Mouse (Mus musculus): ENCODE data around the gene Prm1.
"Not testable (repeated sequence)": the region's sequence is repeated elsewhere in the genome, so short reads cannot be mapped to it uniquely, and the experiment has no call there.

Gene Prm1

DNA sequence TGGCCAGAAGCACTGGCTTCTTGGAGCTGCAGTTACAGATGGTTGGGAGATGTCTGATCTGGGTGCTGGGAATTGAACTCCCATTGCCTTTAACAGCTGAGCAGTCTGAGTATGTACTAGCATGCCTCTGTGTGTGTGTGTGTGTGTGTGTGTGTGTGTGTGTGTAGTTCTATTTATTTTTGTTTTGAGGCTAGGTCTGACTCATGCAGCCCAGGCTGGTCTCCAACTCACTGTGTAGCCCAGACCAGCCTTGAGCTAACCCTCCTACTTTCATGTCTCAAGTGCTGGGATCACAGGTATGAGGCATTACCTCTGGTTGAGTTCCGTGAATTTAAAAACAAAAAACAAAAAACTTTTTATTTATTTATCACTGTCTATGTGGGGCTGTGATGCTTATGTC, 18.9 kb upstream of the Prm1 start:
- DNase-seq (ENCODE audit: low spot score) = no peak

DNA sequence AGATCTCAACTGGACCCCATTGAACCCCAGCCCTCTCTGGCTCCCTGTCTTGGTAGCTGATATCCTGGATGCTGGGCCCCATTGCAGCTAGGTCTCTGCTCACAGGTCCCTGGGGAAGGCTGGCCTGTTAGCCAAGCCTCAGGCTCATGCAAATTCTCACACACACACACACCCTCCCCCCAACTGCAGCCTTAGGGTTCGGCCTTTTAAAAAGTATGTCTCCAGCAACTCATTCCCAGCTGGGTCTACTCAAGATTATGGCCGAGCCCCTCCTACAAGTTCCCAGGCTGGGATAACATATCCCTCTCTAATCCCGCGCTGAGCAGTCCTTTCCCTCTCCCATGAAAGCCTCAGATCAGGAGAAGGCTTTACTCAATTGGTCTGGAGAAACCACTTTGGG, 15.7 kb upstream of the Prm1 start:
- DNase-seq (ENCODE audit: low spot score) = no peak

DNA sequence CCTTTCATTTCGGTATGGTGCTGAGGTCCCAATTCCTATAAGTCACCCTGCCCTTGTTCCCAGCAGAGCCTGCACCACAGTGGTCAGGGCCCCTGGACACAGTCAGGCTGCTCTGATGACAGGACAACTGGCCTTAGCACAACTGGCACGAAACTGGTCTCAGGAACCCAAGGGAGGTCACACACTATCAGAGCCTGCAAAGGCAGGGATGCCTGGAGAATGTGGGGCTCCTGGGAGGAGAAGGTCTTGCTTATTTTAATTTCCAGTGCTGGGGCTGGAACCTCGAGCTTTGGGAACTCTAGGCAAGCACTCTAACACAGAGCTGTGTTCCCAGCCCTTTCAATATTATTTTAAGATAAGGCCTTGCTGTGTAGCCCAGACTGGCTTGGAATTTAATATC, 14.3 kb upstream of the Prm1 start:
- DNase-seq (ENCODE audit: low spot score) = no peak

DNA sequence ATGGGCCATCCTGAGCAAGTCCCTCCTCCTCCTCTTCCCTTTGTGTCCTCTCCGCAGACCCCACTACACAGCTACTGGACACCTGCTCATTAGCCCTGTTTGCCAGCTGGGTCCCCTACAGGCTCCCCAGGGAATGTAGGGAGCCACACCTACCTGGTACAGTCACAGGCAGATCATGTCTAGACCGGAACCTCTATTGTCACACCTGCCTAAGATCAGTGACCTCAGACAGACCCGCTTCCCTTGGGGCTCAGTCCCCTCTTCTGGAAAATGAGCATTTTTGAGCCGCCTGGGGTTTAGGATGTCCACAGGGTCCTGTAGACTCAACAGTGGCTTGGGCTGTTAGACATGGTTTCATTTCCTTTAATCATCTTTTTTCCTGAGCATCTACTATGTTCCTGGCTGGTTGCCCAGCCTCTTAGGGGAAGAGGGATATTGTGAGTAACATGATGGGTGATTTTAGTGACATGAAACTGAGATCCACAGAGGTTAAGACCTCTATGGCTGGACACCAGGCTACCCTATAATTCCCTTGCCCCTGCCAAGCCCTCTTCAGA, 13.0 kb upstream of the Prm1 start:
- no peak for DNase-seq (ENCODE audit: low spot score)

DNA sequence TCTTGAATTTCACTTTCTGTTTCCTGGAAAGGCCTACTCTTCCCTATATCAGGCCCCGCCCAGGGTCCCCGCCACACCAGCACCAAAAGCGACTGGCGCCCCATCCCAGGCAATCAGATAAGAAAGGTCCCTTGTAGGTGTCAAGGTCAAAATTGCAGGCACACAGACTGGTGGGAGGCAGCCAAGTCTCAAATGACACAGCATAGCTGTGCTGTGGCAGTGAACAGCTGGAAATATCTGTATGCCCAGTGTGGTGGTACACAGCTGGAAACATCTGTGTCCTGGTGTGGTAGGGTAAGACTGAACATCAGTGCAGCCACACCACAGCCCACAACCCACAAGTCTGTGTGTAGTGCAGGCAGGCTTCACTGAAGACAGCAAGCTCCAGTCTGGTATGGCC, 9.2 kb upstream of the Prm1 start:
- DNase-seq (ENCODE audit: low spot score) = peak; percentile 34

DNA sequence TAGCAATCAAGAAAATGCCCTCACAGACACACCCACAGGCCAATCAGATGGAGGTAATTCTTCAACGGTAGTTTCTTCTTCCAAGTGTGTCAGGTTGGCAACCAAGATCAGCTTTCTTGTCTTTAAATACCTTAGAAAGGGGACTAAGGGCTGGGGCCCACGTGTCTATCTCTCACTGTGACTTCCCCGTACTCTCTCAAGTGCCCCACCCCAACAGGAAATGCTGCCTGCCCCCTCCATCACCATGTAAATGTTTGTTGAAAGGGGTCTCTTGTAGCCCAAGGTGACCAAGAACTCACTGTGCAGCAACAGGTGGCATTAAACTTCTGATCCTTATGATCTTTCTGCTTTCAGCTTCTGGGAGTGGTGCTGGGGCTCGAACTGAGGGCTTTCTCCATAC, 8.1 kb upstream of the Prm1 start:
- DNase-seq (ENCODE audit: low spot score) = no peak

DNA sequence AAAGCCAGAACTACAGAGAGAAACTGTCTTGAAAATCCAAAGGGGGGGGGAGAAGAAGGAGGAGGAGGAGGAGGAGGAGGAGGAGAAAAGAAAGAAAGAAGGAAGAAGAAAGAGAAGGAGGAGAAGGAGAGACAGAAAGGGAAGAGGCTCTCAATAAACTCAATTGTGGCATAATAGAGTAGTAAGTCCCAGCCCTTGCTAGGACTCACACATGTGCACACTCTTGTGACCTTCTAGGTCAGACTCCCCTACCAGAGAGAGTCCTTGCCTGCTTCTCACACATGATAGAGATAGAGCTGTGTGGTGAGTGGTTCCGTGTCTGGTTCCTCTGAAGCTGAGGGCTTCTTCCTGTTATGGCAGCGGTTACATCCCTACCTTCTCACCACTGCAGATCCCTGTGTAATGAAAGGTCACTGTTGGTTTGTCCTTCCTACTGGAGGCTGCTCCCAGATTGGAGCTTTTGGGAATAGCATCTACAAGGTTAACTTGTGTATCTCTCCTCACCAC, 7.3 kb upstream of the Prm1 start, which contains the start of gene Gm11172:
Gm11172 (plus strand) TSS at position 51 of the 507 bp plus-strand sequence.
- DNase-seq (ENCODE audit: low spot score) = no peak

DNA sequence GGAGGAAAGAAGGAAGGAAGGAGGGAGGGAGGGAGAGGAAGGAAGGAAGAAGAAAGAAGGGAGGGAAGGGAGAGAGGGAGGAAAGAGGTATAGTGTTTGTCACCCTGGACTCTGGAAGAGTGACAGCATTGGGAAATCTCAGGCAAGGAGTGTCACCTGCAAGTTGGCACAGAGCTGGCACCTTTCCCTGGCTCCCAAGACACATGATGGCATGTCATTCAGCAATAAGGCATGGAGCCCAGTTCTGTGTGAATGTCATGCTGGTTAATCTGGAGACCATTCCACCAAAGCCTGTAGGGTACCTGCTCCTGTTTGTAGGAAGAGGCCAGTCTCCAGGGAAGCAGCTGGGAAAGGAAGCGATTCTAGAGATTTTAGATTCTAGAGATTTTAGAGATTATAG, 4.7 kb upstream of the Prm1 start:
- no peak for DNase-seq (ENCODE audit: low spot score)

DNA sequence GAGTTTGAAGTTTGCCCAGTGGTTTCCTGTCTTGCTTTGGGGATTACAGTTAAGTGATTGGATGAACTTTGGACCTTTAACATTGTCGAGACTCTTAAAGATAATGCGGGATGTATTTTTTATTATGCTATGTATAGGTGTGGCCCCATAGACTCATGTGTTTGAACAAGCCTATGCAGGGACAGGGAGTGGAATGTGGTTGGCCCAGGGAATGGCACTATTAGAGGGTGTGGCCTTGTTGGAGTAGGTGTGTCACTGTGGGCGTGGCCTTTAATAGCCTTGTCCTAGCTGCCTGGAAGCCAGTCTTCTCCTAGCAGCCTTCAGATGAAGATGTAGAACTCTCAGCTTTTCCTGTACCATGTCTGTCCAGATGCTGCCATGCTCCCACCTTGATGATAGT, 3.2 kb downstream of the Prm1 start:
- not testable (repeated sequence) for DNase-seq (ENCODE audit: low spot score)

DNA sequence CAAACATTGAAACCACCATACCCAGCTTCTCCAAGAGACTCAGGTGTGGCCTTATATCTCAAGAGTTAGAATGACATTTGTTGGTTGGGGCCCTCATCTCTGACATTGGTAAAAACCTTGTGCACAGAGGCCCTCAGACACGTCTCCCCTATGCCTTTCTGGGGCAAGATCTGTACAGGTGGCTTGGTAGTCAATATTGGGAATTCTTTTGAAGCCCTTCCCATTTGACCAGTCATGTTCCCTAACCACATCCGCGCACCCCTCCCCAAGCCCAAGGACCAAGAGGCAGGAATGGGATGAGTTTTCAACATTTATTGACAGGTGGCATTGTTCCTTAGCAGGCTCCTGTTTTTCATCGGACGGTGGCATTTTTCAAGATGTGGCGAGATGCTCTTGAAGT, 9.6 kb downstream of the Prm1 start, which contains the start of gene Prm2:
Prm2 (minus strand) TSS at position 101 of the 400 bp plus-strand sequence.
- DNase-seq (ENCODE audit: low spot score) = no peak

DNA sequence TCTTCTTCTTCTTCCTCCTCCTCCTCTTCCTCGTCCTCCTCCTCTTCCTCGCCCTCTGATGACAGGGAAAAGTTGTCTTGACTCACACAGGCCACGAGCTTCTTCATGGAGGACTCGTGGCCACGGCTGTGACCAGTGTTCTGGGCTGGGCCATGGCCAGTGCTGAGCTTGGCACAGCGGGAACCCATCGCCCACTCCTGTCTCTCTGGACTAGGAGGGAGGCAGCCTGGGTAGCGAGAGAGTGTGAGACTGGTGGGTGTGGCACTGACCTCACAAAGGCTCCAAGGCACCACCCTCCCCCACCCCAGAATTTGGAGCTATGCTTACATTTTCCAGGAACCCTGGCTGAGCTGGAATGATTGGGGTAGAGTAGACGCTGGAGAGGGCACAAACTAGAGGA, 14.9 kb downstream of the Prm1 start, which contains the start of gene Prm3:
Prm3 (minus strand) TSS at position 213 of the 400 bp plus-strand sequence.
- DNase-seq (ENCODE audit: low spot score) = no peak

DNA sequence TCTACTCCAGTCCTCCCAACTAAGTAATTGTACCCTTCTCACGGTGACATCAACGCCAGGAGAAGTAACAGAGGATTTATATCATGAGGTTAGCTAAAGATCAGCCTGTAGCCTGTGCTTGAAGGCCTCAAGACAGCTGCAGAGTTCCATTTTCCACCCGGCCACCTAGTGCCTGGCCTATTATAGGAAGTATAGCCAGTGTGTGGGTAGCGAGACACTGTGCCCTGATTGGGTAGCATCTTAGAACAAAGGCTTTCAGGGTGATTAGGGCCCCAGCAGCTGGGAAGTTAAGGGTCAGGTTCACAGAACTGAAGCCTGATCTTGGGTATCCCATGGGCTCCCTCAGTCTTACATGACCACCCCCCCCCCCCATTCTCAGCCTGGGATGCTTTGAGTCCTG, 16.8 kb downstream of the Prm1 start:
- DNase-seq (ENCODE audit: low spot score) = no peak

DNA sequence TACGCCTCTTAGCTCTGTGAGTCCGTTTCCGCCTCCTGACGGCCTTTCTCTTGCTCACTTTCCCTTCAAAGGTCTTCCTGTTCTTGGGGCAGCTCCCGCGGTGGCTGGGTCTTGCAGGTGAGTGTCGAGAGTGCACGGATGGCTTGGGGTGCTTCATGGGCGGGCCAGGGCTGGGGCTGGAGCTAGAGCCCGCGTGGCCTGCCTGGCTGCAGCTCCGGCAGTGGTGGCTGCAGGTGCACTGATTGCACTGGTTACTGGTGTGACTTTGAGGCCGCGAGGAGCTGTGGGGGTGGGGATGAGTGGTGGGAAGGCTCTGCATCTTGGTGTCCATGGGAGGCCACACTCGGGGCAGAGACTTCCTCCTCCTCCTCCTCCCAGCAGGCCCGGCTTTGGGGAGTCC, 17.4 kb downstream of the Prm1 start, which contains the start of gene Tnp2:
Tnp2 (minus strand) TSS at position 390 of the 400 bp plus-strand sequence.
- peak; percentile 45 for DNase-seq (ENCODE audit: low spot score)

DNA sequence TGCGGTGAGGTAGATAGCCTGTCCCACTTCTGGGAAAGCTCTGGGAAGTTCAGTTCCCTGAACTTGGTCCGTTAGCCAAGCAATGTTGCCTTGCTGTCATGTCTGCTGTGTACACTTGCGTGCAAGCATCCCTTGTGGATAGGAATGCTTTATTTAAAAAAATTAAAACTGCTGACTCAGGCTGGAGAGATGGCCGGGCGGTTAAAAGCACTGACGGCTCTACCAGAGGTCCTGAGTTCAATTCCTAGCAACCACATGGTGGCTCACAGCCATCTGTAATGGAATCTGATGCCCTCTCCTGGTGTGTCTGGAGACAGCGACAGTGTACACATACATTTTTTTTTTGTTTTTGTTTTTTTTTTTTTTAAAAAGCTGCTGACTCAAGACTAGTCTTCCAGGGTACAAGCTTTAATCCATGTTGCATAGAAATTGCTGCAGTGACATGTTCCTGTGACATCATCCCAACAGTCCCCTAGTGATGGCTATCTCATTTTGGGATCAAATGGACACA, 18.0 kb downstream of the Prm1 start:
- DNase-seq (ENCODE audit: low spot score) = no peak

DNA sequence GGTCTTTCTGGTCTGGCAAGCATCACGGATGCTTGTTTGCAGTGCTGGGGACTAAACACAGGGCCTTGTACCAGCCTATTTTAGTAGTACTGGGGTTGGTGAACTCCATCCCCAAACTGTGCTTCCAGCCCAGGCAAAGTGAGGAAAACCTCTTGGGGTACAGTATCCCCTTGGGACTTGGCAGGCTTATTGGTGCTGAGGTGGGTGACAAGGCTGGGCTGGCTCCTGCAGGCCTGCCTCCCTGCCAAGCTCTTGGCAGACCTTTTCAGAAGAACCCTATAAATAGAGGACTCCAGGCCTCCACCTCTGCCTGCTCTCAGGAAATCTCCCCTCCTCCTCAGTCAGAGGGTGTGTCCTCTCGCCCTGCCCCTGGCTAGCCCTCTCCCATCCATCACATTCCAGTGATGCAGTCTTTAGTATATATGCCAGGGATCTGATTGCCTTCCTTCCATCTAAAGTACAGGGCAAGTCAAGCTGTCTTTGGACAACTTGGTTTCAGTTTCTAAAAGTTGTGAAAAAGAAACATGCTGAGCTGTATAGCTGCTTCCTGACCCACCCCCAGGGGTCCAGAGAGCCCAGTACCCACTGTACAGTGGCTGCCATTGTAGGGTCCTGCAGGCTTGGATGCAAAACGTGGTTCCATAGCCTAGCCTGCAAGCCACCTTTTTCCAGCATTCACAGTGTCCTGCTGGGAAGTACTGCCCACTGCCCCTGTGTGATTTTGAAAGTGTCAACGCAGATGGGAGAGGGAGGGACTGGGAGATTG, 18.7 kb downstream of the Prm1 start:
- no peak for DNase-seq (ENCODE audit: low spot score)

DNA sequence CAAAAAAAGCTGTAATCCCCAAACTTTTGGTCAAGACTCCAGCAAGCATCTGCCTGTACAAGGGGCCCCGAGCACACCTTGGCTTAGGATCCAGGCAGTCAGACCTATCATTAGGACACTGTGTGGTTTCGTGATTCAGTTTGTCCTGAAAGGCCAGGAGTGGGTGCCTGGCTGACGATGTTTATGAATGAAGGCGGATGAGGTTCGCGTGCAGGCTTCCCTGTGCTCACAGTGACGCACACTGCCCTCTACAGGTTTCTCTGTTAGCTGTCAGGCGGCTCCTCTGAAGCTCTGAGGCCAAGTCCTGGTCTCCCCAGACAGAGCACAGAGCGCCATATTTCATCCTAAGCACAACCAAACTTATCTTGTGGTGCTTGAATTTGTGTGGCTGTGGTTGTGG, 19.4 kb downstream of the Prm1 start:
- DNase-seq (ENCODE audit: low spot score) = peak; percentile 87

DNA sequence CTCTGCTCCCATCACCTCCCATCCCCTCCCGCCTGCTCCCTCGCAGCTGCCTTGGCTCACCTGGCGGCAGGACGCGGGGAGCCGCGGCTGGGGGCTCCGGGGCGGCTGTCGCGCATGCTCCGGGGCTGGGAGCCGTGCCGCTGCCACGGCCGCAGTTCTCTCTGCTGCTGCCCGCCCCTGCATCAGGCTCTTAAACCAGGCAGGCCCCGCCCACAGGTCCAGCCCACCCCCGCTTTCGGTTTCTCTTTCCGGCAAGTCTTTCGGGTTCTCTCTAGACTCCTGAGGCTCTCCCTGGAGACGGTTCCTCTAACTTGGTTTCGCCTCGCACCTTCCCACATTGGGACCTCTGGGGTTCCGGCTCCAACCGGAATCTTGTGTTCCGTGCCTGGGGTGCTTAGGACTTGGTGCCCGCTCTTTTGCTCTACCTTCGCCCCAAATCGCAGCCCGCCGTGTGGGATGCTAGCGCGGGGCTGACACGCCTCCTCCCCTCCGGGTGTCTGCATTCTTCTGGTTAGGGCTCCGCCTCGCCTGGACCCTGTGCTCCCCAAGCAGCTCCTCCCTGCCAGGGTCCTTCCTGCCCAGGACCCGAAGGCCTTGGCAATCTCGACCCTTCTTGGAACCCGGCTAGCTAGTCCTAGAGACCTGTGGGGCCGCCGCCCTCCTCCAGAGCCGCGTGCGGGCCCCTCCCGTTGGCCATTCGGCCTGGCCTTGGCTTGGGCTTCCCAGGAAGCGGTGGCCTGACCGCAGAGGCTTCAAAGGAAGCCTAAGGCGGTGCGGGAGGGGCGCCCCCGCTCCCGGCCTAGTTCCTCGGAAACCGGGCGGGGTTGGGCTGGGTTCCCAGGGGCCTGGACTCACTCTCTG, 20.0 kb downstream of the Prm1 start, which contains the start of gene Socs1:
Socs1 (minus strand) TSS at position 166 of the 861 bp plus-strand sequence.
- peak; percentile 95 for DNase-seq (ENCODE audit: low spot score)

DNA sequence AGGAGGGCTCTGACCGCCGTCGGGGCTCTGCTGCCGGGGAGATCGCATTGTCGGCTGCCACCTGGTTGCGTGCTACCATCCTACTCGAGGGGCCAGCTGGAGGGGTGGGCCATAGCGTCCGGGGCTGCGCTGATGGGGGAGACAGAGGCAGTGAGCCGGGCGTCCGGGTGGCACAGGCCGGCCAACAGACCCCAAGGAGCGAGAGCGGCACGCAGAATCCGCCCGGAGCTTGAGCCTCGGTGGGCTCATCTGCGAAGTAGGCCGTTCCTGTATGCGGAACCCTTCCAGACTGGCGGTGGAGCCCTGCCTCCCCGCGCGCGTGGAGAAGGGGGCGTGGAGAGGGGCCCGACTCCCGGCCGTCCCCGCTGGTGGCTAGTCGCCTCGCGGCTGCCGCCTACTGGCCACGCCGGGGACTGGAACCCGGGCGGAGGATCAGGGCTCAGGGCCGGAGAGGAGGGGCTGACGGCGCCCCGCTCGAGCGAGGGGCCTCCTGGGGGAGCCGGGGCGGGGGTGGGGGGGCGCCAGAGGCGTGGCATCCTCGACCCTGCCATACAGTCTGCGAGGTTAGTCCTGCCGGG, 20.8 kb downstream of the Prm1 start:
- peak; percentile 97 for DNase-seq (ENCODE audit: low spot score)

DNA sequence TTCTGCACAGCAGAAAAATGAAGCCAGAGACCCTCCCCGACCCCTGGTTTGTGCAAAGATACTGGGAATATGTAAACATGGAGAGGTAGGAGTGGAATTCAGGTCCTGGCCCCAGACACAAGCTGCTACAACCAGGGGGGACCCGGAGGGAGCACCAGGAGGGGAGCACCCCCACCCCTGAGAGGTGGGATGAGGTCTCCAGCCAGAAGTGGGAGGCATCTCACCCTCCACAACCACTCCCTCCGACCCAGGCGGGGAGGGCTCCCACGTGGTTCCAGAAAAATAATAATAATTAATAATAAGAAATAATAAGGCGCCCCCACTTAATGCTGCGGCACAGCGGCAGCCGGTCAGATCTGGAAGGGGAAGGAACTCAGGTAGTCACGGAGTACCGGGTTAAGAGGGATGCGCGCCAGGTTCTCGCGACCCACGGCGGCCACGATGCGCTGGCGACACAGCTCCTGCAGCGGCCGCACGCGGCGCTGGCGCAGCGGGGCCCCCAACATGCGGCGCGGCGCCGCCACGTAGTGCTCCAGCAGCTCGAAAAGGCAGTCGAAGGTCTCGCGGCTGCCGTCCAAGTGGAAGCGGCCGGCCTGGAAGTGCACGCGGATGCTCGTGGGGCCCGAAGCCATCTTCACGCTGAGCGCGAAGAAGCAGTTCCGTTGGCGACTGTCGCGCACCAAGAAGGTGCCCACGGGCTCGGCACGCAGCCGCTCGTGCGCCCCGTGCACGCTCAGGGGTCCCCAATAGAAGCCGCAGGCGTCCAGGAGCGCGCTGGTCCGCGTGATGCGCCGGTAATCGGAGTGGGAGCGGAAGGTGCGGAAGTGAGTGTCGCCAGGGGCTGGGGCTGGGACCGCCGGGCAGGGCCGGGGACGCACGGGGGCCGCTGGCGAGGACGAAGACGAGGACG, 21.5 kb downstream of the Prm1 start:
- DNase-seq (ENCODE audit: low spot score) = peak; percentile 63

DNA sequence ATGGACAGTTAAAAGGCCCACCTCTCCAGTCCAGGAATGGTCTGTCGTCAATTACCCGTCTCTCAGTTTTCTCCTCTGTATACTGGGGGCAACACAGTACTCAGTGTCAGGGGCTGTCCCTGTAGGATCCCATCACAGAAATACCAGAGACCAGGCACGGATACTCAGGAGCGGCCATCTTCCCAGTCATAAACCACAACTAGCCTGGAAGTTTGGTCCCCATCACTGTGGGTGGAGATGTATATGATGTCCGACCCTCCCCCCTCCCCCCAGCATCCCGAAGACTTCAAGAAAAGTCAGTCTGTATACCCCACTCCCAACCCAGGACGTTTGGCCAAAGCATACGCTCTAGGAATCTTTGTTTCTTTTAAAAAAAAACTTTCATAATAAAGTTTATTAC, 22.2 kb downstream of the Prm1 start:
- no peak for DNase-seq (ENCODE audit: low spot score)

DNA sequence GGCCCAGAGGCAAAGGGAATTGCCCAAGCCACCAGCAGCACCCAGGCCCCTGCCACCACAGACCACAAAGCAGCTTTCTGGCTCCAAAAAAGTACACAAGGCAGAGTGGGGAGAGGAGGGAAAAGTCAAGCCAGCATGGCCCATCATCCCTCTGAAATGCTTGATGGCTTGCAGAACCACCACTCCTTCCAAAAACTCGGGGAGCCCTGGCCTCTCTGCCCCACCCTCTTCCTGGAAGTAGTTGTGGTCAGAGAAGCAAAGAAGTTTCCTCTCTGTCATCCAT, 22.5 kb downstream of the Prm1 start:
- DNase-seq (ENCODE audit: low spot score) = peak; percentile 59
